Mouse (Mus musculus) forebrain, embryonic 12.5 days (tissue): ENCODE data around the gene Irf1. TPM values are rescaled to one million over a fixed set of nuclear protein-coding genes. Genes with fewer than 3 reads are reported as not detected.

ENCODE experiments used
- ATAC-seq: fragments of 200-750 bp; cut with Nextera tagmentation; 2 replicates; pipeline ENCODE4 v1.8.0; 2017; ENCODE audit warnings: moderate TSS enrichment; ENCODE audit not compliant: low FRiP score
- H3K27ac ChIP-seq: fragments of 300-500 bp; sonication (generic); 2 replicates; pipeline ENCODE4 v1.5.1; 2016; ENCODE audit warnings: mild to moderate bottlenecking
- H3K27me3 ChIP-seq: fragments of 300-500 bp; sonication (generic); 2 replicates; pipeline ENCODE4 v1.6.1; 2016; ENCODE audit warnings: mild to moderate bottlenecking
- H3K36me3 ChIP-seq: fragments of 300-500 bp; sonication (generic); replicated peaks from 2 replicates; pipeline ENCODE4 v1.6.1; 2016; ENCODE audit warnings: mild to moderate bottlenecking
- H3K4me1 ChIP-seq: fragments of 300-500 bp; sonication (generic); 2 replicates; pipeline ENCODE4 v1.6.1; 2016
- H3K4me2 ChIP-seq: fragments of 300-500 bp; sonication (generic); 2 replicates; pipeline ENCODE4 v1.6.1; 2016; ENCODE audit warnings: mild to moderate bottlenecking, moderate library complexity
- H3K4me3 ChIP-seq: fragments of 300-500 bp; sonication (generic); replicated peaks from 2 replicates; pipeline ENCODE4 v1.5.1; 2016; ENCODE audit warnings: mild to moderate bottlenecking
- H3K9ac ChIP-seq: fragments of 300-500 bp; sonication (generic); 2 replicates; pipeline ENCODE4 v1.6.1; 2016; ENCODE audit warnings: mild to moderate bottlenecking
- H3K9me3 ChIP-seq: fragments of 300-500 bp; sonication (generic); 2 replicates; pipeline ENCODE4 v1.6.1; 2016
- WGBS: fragments of 180-500 bp; shearing (Covaris S2); methylation state at CpG from one replicate; pipeline ENCODE4 v1.1.7; 2016; 5-methylcytosine and 5-hydroxymethylcytosine counted together
- polyA plus RNA-seq: library from polyadenylated mRNA; unstranded; fragments of >200 nt; fragmentation: Nextera tagmentation; extraction: Ambion mirVana; gene quantifications from 2 replicates; pipeline ENCODE4 v1.2.1, GENCODE M21; 2016

The Irf1 gene
- polyA plus RNA-seq, 1 experiment from 2014 or later: 3.9 TPM

DNA sequence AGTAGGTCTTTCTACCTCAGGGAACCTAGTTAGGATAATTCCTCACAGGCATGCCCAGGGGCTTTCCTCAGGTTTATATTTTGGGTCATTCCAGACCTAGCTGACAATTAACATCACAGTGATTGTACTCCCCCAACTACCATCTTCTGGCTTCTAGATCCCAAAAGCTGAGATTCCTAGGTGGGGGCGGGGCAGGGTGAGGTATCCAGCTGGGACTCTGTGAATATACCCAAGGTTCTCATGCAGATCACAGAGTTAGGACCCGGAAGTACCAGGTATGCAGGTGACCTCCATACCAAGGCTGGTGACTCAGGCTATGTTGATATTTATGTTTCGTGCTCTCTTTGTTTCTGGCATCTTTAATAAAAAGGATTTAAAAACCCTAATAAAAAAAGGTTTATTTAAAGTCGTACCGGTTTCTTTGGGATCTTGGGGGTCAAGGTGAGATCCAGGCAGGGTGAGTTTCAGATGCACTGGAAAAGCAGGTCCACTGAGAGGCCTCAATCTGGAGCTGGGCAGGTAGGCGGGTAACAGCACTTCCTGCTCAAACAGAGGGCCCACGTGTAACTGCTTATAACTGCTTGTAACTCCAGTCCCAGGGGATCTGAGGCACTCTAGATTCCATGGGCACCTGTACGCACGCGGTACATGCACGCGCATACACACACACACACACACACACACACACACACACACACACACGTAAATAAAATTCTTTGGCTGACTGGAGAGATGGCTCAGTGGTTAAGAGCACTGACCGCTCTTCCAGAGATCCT is 34.9 kb downstream of the Irf1 start:
- Histone ChIP-seq H3K9ac (no peak overlapping the region), H3K4me1 (no peaks in the 10 kb centered on the region), H3K9me3 (no peaks in the 10 kb centered on the region), H3K27ac (no peak overlapping the region), H3K27me3 (no peaks in the 10 kb centered on the region), H3K4me3 (no peak overlapping the region), H3K36me3 (no peaks in the 10 kb centered on the region), H3K4me2 (no peak overlapping the region)
- WGBS: 85% methylated on average over 14 of the region's 14 CpGs
- ATAC-seq: no peak

DNA sequence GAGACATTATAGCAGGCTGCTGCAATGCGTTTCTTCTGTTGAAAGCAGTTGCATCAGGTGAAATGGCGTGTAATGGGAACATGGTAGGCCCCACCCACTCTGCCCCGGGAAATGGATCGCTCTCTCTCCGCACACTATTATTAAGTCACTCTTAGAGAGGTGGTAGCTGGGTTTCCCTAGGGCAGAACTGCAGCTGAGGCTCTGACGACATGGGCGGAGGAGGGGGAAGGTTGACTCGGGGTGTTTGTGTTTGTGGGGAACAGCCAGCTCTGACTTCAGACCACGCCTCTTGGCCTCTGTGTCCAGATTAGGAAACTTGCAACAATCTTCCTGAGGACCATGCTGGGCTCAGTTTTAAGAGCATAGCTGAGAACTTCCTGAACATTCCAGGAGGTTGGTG is 36.0 kb downstream of the Irf1 start:
- Histone ChIP-seq H3K36me3 (no peaks in the 10 kb centered on the region), H3K9ac (no peak overlapping the region), H3K27me3 (no peaks in the 10 kb centered on the region), H3K27ac (no peak overlapping the region), H3K4me3 (no peak overlapping the region), H3K9me3 (no peaks in the 10 kb centered on the region), H3K4me2 (no peak overlapping the region), H3K4me1 (no peaks in the 10 kb centered on the region)
- ATAC-seq: no peak
- 75% methylated on average over 9 of the region's 9 CpGs for WGBS

DNA sequence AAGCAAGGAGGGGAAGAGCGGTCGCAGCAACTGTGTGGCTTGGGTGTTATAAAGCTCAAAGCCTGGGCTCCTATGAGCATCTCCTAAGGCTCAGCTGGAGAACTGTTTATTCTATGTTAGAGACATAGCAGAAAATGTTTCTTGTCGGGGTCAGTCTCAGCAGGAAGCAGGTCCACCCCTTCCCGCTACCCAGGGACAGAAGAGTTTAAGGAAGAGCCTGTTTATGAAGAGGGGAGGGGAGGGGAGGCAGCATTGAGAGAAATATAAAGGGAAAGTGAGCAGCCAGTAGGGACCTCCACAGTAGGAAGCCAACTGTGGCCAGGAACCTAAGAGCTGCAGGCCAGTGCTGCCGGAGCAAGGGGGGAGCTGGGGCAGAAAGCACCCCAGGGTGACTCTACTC is 39.5 kb downstream of the Irf1 start:
- Histone ChIP-seq H3K9ac (no peak overlapping the region), H3K27me3 (no peaks in the 10 kb centered on the region), H3K4me2 (no peak overlapping the region), H3K4me1 (no peaks in the 10 kb centered on the region), H3K9me3 (no peaks in the 10 kb centered on the region), H3K36me3 (no peaks in the 10 kb centered on the region), H3K27ac (no peak overlapping the region), H3K4me3 (no peak overlapping the region)
- WGBS: 55% methylated on average over 5 of the region's 5 CpGs
- ATAC-seq: no peak

DNA sequence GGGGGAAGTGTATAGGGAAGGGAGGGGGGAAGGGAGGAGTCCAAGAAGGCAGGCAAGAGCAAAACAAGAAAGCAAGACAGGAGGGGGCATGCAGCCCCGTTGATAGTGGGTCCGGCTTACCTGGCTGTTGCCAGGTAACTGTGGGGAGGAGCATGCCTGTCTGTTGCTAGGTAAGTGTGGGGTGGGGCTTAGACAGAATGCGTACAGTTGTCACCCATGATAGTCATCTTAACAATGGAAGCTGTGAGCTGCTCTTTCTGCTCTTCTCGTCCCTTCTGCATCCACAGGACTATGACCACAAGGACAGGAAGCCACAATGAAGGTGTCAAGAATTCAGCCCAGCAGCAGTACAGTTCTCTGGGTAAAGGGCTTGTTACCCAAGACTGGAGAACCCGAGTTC is 40.3 kb downstream of the Irf1 start:
- Histone ChIP-seq H3K9ac (no peak overlapping the region), H3K4me1 (no peaks in the 10 kb centered on the region), H3K4me2 (no peak overlapping the region), H3K9me3 (no peaks in the 10 kb centered on the region), H3K27me3 (no peaks in the 10 kb centered on the region), H3K4me3 (no peak overlapping the region), H3K27ac (no peak overlapping the region), H3K36me3 (no peaks in the 10 kb centered on the region)
- WGBS: 64% methylated on average over 5 of the region's 5 CpGs
- no peak for ATAC-seq

DNA sequence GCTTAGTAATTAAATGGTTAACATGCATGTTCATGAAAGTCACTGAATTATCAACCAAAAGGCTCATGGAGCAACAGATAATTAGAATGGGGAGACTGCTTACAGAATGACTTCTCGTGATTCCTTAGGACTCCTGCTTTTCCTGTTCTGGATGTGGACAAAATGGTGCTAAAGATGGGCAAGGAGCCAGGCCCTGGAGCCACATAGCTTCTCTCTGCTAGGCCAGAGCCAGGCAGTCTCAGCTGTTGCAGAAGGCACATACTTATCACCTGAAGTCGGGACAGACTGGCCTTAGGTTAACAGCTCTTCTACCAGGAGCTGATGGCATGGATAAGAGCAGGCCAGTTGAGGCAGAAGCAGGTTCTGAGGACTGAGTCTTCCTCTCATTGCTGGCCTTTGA is 40.9 kb downstream of the Irf1 start:
- Histone ChIP-seq H3K36me3 (no peaks in the 10 kb centered on the region), H3K4me1 (no peaks in the 10 kb centered on the region), H3K4me3 (no peak overlapping the region), H3K9ac (no peak overlapping the region), H3K4me2 (no peak overlapping the region), H3K9me3 (no peaks in the 10 kb centered on the region), H3K27ac (no peak overlapping the region), H3K27me3 (no peaks in the 10 kb centered on the region)
- ATAC-seq: no peak
- 74% methylated on average over 2 of the region's 2 CpGs for WGBS

DNA sequence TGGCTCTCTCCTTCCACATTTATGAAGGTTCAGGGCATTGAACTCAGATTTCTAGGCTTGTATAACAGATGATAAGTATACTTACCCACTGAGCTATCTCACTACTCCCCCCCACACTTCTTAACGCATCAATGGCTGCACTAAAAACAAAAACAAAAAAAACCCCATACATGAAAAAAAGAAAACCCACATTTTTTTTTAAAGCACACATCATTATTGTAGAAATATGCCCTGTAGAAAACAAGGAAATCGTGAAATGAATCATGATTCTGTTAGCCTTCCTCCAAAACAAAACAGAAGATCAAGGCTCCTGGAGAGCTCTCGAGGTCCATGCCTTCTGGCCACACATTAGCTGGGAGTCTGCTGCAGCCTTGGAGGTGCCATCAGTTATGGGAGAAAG is 41.5 kb downstream of the Irf1 start:
- no peak overlapping the region for H3K4me3 ChIP-seq
- H3K27me3 ChIP-seq: no peaks in the 10 kb centered on the region
- H3K9ac ChIP-seq: no peak overlapping the region
- no peaks in the 10 kb centered on the region for H3K4me1 ChIP-seq
- H3K36me3 ChIP-seq: no peaks in the 10 kb centered on the region
- H3K9me3 ChIP-seq: no peaks in the 10 kb centered on the region
- H3K27ac ChIP-seq: no peak overlapping the region
- no peak for ATAC-seq
- no peak overlapping the region for H3K4me2 ChIP-seq
- 81% methylated on average over 3 of the region's 3 CpGs for WGBS

DNA sequence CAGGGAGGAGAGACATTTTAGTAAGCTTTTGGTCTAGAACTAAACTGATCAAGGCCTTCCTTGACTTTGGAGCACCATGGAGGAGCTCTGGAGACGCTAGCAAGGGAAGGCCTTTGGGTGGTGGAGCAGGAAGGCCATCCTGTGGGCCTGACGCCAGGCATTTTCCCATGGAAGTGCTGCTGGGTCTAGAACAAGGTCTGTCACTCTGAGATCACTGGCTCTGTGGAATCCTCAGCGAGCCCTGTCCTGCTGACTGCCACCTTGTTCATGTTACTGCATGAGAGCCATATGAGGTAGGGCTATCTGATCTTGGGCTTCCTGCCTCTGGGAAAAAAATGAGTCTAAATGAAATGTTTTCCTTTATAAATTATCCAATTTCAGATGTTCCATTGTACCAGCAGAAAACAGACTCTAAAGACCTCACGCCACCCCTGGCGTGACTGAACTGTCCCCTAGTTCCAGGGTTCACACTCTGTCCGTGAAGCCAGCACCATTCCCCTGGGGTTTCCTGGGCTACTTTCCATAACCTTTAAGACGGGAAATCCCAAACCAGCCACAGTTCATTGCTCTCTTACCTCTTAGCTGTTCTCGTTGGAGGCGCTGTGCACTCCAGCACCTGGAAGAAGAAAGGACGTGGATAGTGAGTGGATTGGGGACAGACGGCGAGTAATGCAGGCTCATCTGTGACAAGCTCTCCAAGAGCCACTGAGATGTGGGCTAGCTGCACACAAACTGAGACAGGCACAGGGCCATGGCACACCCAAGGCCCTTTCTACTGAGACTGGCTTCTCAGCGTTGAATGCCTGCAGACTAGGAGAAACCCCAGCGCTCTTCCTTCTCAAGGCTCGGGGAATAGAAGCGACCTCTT is 43.4 kb downstream of the Irf1 start:
- no peak for ATAC-seq
- 88% methylated on average over 16 of the region's 16 CpGs for WGBS
- Histone ChIP-seq H3K27me3 (no peaks in the 10 kb centered on the region), H3K9ac (no peak overlapping the region), H3K4me1 (no peaks in the 10 kb centered on the region), H3K4me3 (no peak overlapping the region), H3K9me3 (no peaks in the 10 kb centered on the region), H3K27ac (no peak overlapping the region), H3K4me2 (no peak overlapping the region), H3K36me3 (no peaks in the 10 kb centered on the region)

DNA sequence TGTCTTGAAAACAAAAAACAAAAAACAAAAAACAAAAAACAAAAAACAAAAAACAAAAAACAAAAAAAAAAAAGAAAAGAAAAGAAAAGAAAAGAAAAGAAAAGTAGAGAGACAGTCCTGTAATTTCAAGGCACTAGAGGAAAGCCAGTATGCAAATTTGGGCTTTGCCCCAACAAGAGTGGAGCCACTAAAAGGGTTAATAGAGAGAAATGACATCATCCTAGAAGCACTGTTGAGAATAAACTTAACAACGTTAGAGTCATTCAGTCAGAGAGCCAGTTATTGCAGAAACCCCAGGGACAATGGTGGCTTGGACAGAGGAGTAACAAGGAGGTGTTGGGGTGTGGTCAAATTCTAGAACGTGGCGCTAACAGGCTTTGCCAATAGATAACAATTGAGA is 45.0 kb downstream of the Irf1 start:
- H3K27ac ChIP-seq: no peak overlapping the region
- no peaks in the 10 kb centered on the region for H3K27me3 ChIP-seq
- H3K4me1 ChIP-seq: no peaks in the 10 kb centered on the region
- no peak for ATAC-seq
- H3K4me3 ChIP-seq: no peak overlapping the region
- H3K4me2 ChIP-seq: no peak overlapping the region
- H3K9ac ChIP-seq: no peak overlapping the region
- 64% methylated on average over 3 of the region's 3 CpGs for WGBS
- H3K9me3 ChIP-seq: no peaks in the 10 kb centered on the region
- no peaks in the 10 kb centered on the region for H3K36me3 ChIP-seq

DNA sequence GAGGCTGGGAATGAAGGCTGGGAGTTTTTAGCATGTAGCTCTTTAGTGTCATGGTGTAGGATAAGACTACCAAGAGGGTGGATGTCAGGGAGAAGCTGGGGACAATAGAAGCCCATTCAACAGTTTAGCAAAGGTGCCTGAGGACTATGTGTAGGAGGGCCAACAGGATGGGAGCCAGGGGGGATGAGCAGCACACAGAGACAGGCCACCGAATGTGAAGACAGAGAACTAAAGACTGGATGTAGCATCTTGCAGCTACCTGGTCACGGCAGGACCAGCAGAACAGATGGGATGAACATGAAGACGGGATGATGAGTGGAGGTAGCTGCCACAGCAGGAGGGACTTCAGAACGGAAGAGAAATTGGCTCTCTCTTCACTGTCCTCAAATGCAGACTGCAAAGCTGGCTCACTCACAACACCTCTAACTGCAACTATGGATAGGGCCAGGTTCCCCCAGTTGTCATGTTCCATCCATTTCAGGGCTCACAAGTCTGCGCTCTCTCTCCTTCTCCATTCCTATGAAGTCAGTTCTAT is 47.1 kb downstream of the Irf1 start:
- H3K36me3 ChIP-seq: no peaks in the 10 kb centered on the region
- 88% methylated on average over 5 of the region's 5 CpGs for WGBS

DNA sequence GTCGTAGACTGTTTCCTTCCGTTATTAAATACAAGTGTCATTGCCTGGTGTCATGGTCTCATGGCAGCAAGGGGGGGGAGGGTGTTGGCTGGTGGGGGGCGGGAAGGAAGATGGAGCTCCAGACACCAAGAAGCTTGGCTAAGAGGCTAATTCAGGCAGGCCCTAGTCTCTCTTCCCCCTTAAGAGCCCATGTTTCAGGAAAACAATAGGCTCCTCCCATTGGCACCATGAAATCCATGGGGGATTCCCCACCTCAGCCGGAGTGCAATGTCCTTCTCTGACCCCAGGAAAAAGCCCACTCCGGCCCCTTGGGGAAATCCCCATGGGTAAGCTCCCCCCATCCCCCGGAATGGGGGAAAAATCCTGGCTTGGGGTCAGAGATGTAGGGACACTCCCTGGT is 49.0 kb downstream of the Irf1 start:
- Histone ChIP-seq H3K9ac (no peak overlapping the region), H3K4me1 (no peaks in the 10 kb centered on the region), H3K4me3 (no peak overlapping the region), H3K36me3 (no peaks in the 10 kb centered on the region), H3K4me2 (no peak overlapping the region), H3K27me3 (no peaks in the 10 kb centered on the region), H3K27ac (no peak overlapping the region), H3K9me3 (no peaks in the 10 kb centered on the region)
- WGBS: 72% methylated on average over 6 of the region's 6 CpGs
- ATAC-seq: no peak

More for the DNA sequence above, 47.1 kb downstream of the Irf1 start:
- no peak overlapping the region for H3K4me3 ChIP-seq
- no peaks in the 10 kb centered on the region for H3K27me3 ChIP-seq
- H3K4me1 ChIP-seq: no peaks in the 10 kb centered on the region
- no peak overlapping the region for H3K9ac ChIP-seq
- ATAC-seq: no peak
- no peaks in the 10 kb centered on the region for H3K9me3 ChIP-seq
- no peak overlapping the region for H3K4me2 ChIP-seq
- H3K27ac ChIP-seq: no peak overlapping the region

DNA sequence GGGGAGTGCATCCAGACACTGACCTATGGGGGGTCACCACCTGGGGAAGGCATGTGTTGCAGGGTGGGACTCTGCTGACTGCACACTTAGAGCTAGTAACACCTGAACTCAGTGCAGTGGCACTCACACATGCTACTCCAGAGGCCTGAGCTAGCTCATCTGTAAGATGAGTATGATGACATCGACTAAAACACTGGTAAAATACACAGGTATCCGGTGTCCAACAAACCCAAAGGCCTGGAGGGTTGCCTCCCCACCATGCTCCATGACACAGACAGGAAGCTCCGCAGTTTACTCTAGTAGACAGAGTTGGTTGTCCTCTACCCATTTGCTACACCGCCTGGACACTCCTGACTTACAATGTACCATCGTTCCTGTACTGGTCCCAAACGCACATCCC is 49.7 kb downstream of the Irf1 start:
- WGBS: 91% methylated on average over 6 of the region's 6 CpGs
- no peaks in the 10 kb centered on the region for H3K4me1 ChIP-seq
- H3K27ac ChIP-seq: no peak overlapping the region
- H3K4me2 ChIP-seq: no peak overlapping the region
- no peak overlapping the region for H3K9ac ChIP-seq
- H3K9me3 ChIP-seq: no peaks in the 10 kb centered on the region
- no peaks in the 10 kb centered on the region for H3K27me3 ChIP-seq
- no peak for ATAC-seq
- no peak overlapping the region for H3K4me3 ChIP-seq
- no peaks in the 10 kb centered on the region for H3K36me3 ChIP-seq

DNA sequence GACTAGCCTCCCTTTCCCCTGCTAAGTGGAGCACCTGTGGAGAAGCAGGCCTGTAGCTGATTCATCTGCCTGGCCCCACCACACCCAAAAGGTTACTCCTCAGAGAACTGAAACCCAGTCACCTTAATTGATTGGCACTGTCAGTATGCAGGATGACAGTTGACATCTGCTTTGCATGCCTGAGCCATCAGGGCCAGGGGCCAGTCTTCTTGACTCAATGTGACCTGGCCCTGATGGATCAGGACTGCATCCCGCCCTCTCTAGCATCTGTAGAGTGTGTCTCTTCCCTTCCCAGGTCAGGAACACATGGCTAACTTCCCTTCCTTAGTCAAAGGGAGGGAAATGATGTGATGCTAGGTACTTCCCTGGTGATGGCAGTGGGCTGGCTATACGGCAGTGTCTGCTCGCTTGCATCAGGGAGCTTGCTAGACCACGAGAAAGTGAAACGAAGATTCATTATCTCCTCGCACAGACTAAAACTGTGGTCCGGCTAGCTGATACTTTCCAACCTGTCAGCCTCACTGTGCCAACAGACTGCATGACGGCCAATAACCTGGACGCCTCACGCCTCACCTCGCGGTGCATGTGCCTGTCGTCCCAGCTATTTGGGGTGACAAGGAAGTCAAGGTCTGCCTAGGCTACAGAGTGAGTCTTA is 50.8 kb downstream of the Irf1 start:
- Histone ChIP-seq H3K9ac (no peak overlapping the region), H3K4me2 (no peak overlapping the region), H3K4me1 (no peaks in the 10 kb centered on the region), H3K36me3 (no peaks in the 10 kb centered on the region), H3K27ac (no peak overlapping the region), H3K9me3 (no peaks in the 10 kb centered on the region), H3K4me3 (no peak overlapping the region), H3K27me3 (no peaks in the 10 kb centered on the region)
- 92% methylated on average over 13 of the region's 13 CpGs for WGBS
- no peak for ATAC-seq
